Mouse (Mus musculus): ENCODE data around the gene 4931414P19Rik. TPM values are rescaled to one million over a fixed set of nuclear protein-coding genes. Genes with fewer than 3 reads are reported as not detected.

4931414P19Rik gene
- total and polyA plus RNA-seq, 3 experiments: 1.5 to 2.9 (median 2.7) TPM

GRCm38 (mm10) chr14:54578063-54578462, 27.7 kb downstream of the 4931414P19Rik start:
- dilution Hi-C loops (cut with MboI; ENCODE audit: extremely low pct_ligation_motif_present, extremely low pct_unique_long_range_greater_than_20kb, low sequenced_read_pairs) (no loop called here), in situ Hi-C loops (cut with MboI; ENCODE audit: low pct_ligation_motif_present, low pct_unique_long_range_greater_than_20kb, low sequenced_read_pairs) (loop anchor here (10.0 kb wide), 1 partner anchor 57 kb away; no protein-coding TSS in a partner anchor)
- Histone ChIP-seq H3K4me2 (ENCODE audit: insufficient read depth, low read depth, poor library complexity, severe bottlenecking) (no peak overlapping the region), H3K9me3 (replicated peaks; ENCODE audit: low read length) (peaks cover 26% of the 10 kb centered on the region), H3K79me2 (replicated peaks; ENCODE audit: control insufficient read depth, extremely low read depth, insufficient read depth, poor library complexity, severe bottlenecking) (no peaks in the 10 kb centered on the region), H3K4me1 (ENCODE audit: control insufficient read depth in 1 of 2, insufficient read depth in 2 of 2) (peaks cover 0 to 17% of the 10 kb centered on the region in 2 experiments; a peak in 1 of 4 replicates), H3K9ac (ENCODE audit: insufficient read depth, low read depth) (no peak overlapping the region), H3K27me3 (replicated peaks) (no peaks in the 10 kb centered on the region), H3K27ac (ENCODE audit: insufficient read depth, low read depth) (no peak overlapping the region), H3K4me3 (replicated peaks in 1 of 3; ENCODE audit: low read depth in 2 of 3, low read length in 2 of 3, poor library complexity in 1 of 3) (no peak overlapping the region), H3K36me3 (replicated peaks in 1 of 2; ENCODE audit: control insufficient read depth in 1 of 2, insufficient read depth in 1 of 2, low read length in 1 of 2) (peaks cover 0 to 4% of the 10 kb centered on the region in 2 experiments)
- no peak for DNase-seq (ENCODE audit: extremely low read depth)
- TF ChIP-seq HCFC1 (IDR thresholded peaks at IDR 0.05; ENCODE audit: low read depth, low read length): no peak
- no peak for TF ChIP-seq E2F4 (IDR thresholded peaks at IDR 0.05; ENCODE audit: insufficient replicate concordance, low read depth, low read length)
- TF ChIP-seq RAD21 (IDR thresholded peaks at IDR 0.05; ENCODE audit: low read depth, low read length): peak; percentile 3
- TF ChIP-seq CTCF (conservative IDR thresholded peaks at IDR 0.05 in 1 of 2, IDR thresholded peaks at IDR 0.05 in 1 of 2; ENCODE audit: low read depth in 2 of 2, low read length in 2 of 2): peak; percentile 17 to 52; a peak in 2 of 4 replicates
- no peak for TF ChIP-seq JUND (conservative IDR thresholded peaks at IDR 0.05; ENCODE audit: low read depth, low read length)
- TF ChIP-seq NRF1 (IDR thresholded peaks at IDR 0.05; ENCODE audit: low read depth, low read length): no peak
- peak; percentile 47 for TF ChIP-seq SMC3 (IDR thresholded peaks at IDR 0.05; ENCODE audit: low read depth, low read length)
- no peak for TF ChIP-seq IRF4 (IDR thresholded peaks at IDR 0.05; ENCODE audit: low read depth, low read length)

DNA sequence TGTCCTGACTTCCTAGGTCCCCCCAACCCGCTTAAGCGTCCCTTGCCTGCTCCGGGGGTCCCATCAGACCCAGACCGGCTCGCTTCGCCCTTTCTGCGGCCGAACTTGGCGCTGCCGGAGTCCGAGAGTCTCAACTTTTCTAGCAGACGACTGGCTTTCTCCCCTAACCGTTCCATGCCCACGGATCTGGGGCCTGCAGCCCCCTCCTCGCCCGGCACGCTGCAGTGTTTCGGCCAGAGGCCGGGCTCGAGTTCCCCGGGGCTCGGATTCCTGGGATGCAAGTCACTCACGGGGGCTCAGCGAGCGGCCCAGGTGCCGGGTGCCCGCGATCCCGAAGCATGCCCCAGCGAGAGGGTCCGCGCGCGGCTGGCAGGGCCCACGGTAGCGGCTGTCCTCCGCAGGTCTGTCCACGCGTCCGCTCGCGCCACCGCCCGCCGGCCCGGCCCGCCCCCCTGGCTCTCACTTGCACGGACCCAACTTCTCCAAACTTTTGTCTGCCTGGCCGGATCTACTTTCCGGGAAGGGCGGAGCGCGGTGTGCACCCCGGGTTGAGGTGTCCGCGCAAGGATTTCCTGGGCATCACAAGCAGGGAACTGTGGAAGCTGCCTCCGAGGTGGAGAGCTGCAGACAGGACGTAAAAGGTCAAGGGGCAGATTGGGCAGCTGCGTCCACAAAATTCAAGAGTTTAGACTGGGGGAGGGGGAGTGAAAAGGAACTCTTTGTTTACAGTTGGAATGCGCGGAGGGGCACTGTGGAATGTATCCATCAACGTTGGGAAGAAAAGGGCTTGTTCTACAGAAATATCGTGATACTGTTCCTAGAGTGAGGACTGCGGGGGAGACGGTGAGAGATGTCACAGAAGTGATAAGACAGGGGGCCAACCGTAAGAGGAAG, 28.5 kb downstream of the 4931414P19Rik start, which contains the start of gene Ajuba:
Gene Ajuba, minus strand, starts transcription at position 470 of the 894 bp plus-strand sequence.
- DNase-seq (ENCODE audit: extremely low read depth): no peak
- H3K4me3 ChIP-seq (replicated peaks in 1 of 3; ENCODE audit: low read depth in 2 of 3, low read length in 2 of 3, poor library complexity in 1 of 3): no peak within 1 kb of the TSS
- no peak within 1 kb of the TSS for H3K9ac ChIP-seq (ENCODE audit: insufficient read depth, low read depth)
- H3K27ac ChIP-seq (ENCODE audit: insufficient read depth, low read depth): no peak within 1 kb of the TSS
- H3K4me2 ChIP-seq (ENCODE audit: insufficient read depth, low read depth, poor library complexity, severe bottlenecking): no peak within 1 kb of the TSS
- peaks cover 26% of the 10 kb centered on the region for H3K9me3 ChIP-seq (replicated peaks; ENCODE audit: low read length)
- in situ Hi-C loops (cut with MboI; ENCODE audit: low pct_ligation_motif_present, low pct_unique_long_range_greater_than_20kb, low sequenced_read_pairs) (loop anchor here (10.0 kb wide), 1 partner anchor 57 kb away; no protein-coding TSS in a partner anchor), dilution Hi-C loops (cut with MboI; ENCODE audit: extremely low pct_ligation_motif_present, extremely low pct_unique_long_range_greater_than_20kb, low sequenced_read_pairs) (no loop called here)
- H3K36me3 ChIP-seq (replicated peaks in 1 of 2; ENCODE audit: control insufficient read depth in 1 of 2, insufficient read depth in 1 of 2, low read length in 1 of 2): no peaks in the 10 kb centered on the region
- H3K27me3 ChIP-seq (replicated peaks): peaks cover 3% of the 10 kb centered on the region
- H3K4me1 ChIP-seq (ENCODE audit: control insufficient read depth in 1 of 2, insufficient read depth in 2 of 2): peaks cover 0 to 17% of the 10 kb centered on the region in 2 experiments; a peak in 1 of 4 replicates
- no peak for TF ChIP-seq SIN3A (IDR thresholded peaks at IDR 0.05; ENCODE audit: low read length)
- no peak for TF ChIP-seq ZNF384 (IDR thresholded peaks at IDR 0.05; ENCODE audit: low read depth, low read length)
- H3K79me2 ChIP-seq (replicated peaks; ENCODE audit: control insufficient read depth, extremely low read depth, insufficient read depth, poor library complexity, severe bottlenecking): no peaks in the 10 kb centered on the region
